Mouse (Mus musculus) olfactory bulb, adult 2 months (tissue): Measurements from ENCODE around the gene Evc2.

ENCODE experiments used
- CTCF ChIP-seq: fragments of 200-500 bp; IDR thresholded peaks from 2 replicates; pipeline ENCODE4 v1.5.1; 2012; ENCODE audit warnings: low read depth, mild to moderate bottlenecking, low read length, moderate library complexity; ENCODE audit not compliant: insufficient read depth
- POLR2A ChIP-seq: fragments of 200-500 bp; IDR thresholded peaks from 2 replicates; pipeline ENCODE4 v1.6.1; 2012; ENCODE audit warnings: mild to moderate bottlenecking, low read depth, low read length, moderate library complexity; ENCODE audit not compliant: insufficient read depth

GRCm38 (mm10) chr5:37336485-37337105 is 1.7 kb upstream of the Evc2 start, which contains the start of gene Evc:
- no peak for TF ChIP-seq CTCF
- no peak for TF ChIP-seq POLR2A
